9 mouse cellular contexts compared by ENCODE assay signal in genomic region chr13:106998671-106999070, GRCm38 (mm10). TPM values are rescaled to one million over a fixed set of nuclear protein-coding genes. Genes with fewer than 3 reads are reported as not detected.
A peak's percentile ranks its signal among the peaks of the same experiment; 100 is the strongest.
DNase-seq lines count a peak whose midpoint lies in the region; ATAC-seq and TF ChIP-seq lines count a peak whose summit lies in the region.
"Had no signal": no experiment of that assay in that cellular context is flagged by ENCODE, and none has a peak within 500 bp of the region (broad histone marks: within the 10 kb centered on the region; RNA-seq: fewer than 3 reads in every experiment).

No protein-coding gene starts in this region.

- H3K27me3 ChIP-seq in lung, postnatal 0 days (replicated peaks; ENCODE audit: insufficient read depth, low read length), result no peaks in the 10 kb centered on the region
- no peaks in the 10 kb centered on the region for H3K27me3 ChIP-seq in stomach, embryonic 14.5 days (ENCODE audit: control insufficient read depth, insufficient read depth, low read length)
- H3K27me3 ChIP-seq: limb, embryonic 13.5 days had no signal

- WGBS in lung, postnatal 0 days, result 35% methylated on average over 5 of the region's 5 CpGs
- 72% methylated on average over 5 of the region's 5 CpGs for WGBS in stomach, embryonic 14.5 days

- peak; percentile 4 for DNase-seq in kidney, adult 18-20 months
- DNase-seq in kidney, postnatal 14 days, result no peak
- DNase-seq in lung, postnatal 0 days (ENCODE audit: low spot score), result peak; percentile 77
- DNase-seq in right cerebral cortex, postnatal 36 days (ENCODE audit: low spot score in 2 of 2), result no peak
- DNase-seq in frontal cortex, postnatal 14 days (ENCODE audit: low spot score in 2 of 2), result no peak
- no peak for DNase-seq in adrenal gland, postnatal 25 days

- H3K27ac ChIP-seq in lung, postnatal 0 days (ENCODE audit: low read length), result no peak overlapping the region
- H3K27ac ChIP-seq in stomach, embryonic 14.5 days (ENCODE audit: low read length), result no peak overlapping the region
- H3K27ac ChIP-seq: limb, embryonic 13.5 days had no signal

- H3K4me3 ChIP-seq in lung, postnatal 0 days (ENCODE audit: low read depth, low read length), result no peak overlapping the region
- no peak overlapping the region for H3K4me3 ChIP-seq in stomach, embryonic 14.5 days (ENCODE audit: low read depth, low read length)
- H3K4me3 ChIP-seq: limb, embryonic 13.5 days had no signal

- H3K4me1 ChIP-seq in lung, postnatal 0 days (ENCODE audit: insufficient read depth, low read depth, low read length), result no peaks in the 10 kb centered on the region
- no peaks in the 10 kb centered on the region for H3K4me1 ChIP-seq in stomach, embryonic 14.5 days (ENCODE audit: control insufficient read depth, insufficient read depth, low read length)
- H3K4me1 ChIP-seq: limb, embryonic 13.5 days had no signal

- ATAC-seq in granulocyte monocyte progenitor cell, adult 5-6 weeks (replicated peaks; ENCODE audit: poor library complexity, severe bottlenecking), result peak; percentile 99
- ATAC-seq in lung, postnatal 0 days, result peak; percentile 90
- ATAC-seq in stomach, embryonic 14.5 days (ENCODE audit: insufficient number of reproducible peaks, insufficient read depth, low FRiP score, low read depth), result peak; percentile 92

- no peaks in the 10 kb centered on the region for H3K9me3 ChIP-seq in lung, postnatal 0 days (ENCODE audit: low read length)
- H3K9me3 ChIP-seq in stomach, embryonic 14.5 days (ENCODE audit: control insufficient read depth, low read depth, low read length), result no peaks in the 10 kb centered on the region
- H3K9me3 ChIP-seq: limb, embryonic 13.5 days had no signal

- no peak overlapping the region for H3K9ac ChIP-seq in lung, postnatal 0 days (replicated peaks; ENCODE audit: low read depth)
- no peak overlapping the region for H3K9ac ChIP-seq in stomach, embryonic 14.5 days (replicated peaks; ENCODE audit: low read depth, low read length)
- H3K9ac ChIP-seq: limb, embryonic 13.5 days had no signal

- H3K36me3 ChIP-seq in lung, postnatal 0 days (ENCODE audit: insufficient read depth, low read length), result no peaks in the 10 kb centered on the region
- no peaks in the 10 kb centered on the region for H3K36me3 ChIP-seq in stomach, embryonic 14.5 days (ENCODE audit: control insufficient read depth, insufficient read depth, low read length)
- H3K36me3 ChIP-seq: limb, embryonic 13.5 days had no signal

- no peak for TF ChIP-seq CTCF in lung, postnatal 0 days (IDR thresholded peaks at IDR 0.05)

- no peak; the same call in 1 of the 2 replicates for TF ChIP-seq EP300 in lung, postnatal 0 days (IDR thresholded peaks at IDR 0.05)

- no peak overlapping the region for H3K4me2 ChIP-seq in lung, postnatal 0 days (replicated peaks; ENCODE audit: low read depth, low read length)
- no peak overlapping the region for H3K4me2 ChIP-seq in stomach, embryonic 14.5 days (replicated peaks; ENCODE audit: low read depth, low read length)
- H3K4me2 ChIP-seq: limb, embryonic 13.5 days had no signal

RNA-seq across cellular contexts. Expression of gene Kif2a, which starts 23.3 kb away (rescaled TPM):
- total RNA-seq in granulocyte monocyte progenitor cell, adult 5-6 weeks (2014; fragmentation: Nextera tagmentation), result 29.9 and 54.5 TPM in 2 replicates
- total RNA-seq in granulocyte monocyte progenitor cell, adult 5-6 weeks (2017), result 14.7 and 20.3 TPM in 2 replicates
- 19.6 and 20.7 TPM in 2 replicates for polyA plus RNA-seq in lung, postnatal 0 days (2015; fragmentation: Nextera tagmentation; extraction: Ambion mirVana)
- 17.0 and 18.8 TPM in 2 replicates for polyA plus RNA-seq in stomach, embryonic 14.5 days (2014; fragmentation: Nextera tagmentation; extraction: Ambion mirVana)
- 33.3 and 42.7 TPM in 2 replicates for total RNA-seq in adrenal gland, postnatal 25 days (2021)

RNA-seq across cellular contexts. Expression of gene Dimt1, which starts 51.7 kb away (rescaled TPM):
- total RNA-seq in granulocyte monocyte progenitor cell, adult 5-6 weeks (2014; fragmentation: Nextera tagmentation), result 22.9 and 36.8 TPM in 2 replicates
- 15.4 and 23.5 TPM in 2 replicates for total RNA-seq in granulocyte monocyte progenitor cell, adult 5-6 weeks (2017)
- polyA plus RNA-seq in lung, postnatal 0 days (2015; fragmentation: Nextera tagmentation; extraction: Ambion mirVana), result 14.6 and 18.5 TPM in 2 replicates
- polyA plus RNA-seq in stomach, embryonic 14.5 days (2014; fragmentation: Nextera tagmentation; extraction: Ambion mirVana), result 52.3 and 55.9 TPM in 2 replicates
- total RNA-seq in adrenal gland, postnatal 25 days (2021), result 15.1 and 17.3 TPM in 2 replicates

Comparison
In these comparisons a context has a peak if more than half of its experiments do, and no peak if none do; other contexts are left out.
1. DNase-seq: peak in kidney, adult 18-20 months (single experiment) and lung, postnatal 0 days (single experiment); none in kidney, postnatal 14 days (single experiment), right cerebral cortex, postnatal 36 days (0 of 2), frontal cortex, postnatal 14 days (0 of 2) and adrenal gland, postnatal 25 days (single experiment).
2. Peak in every context shown above with its lines, with median percentiles within 50 percentile points of each other: ATAC-seq.